Mouse (Mus musculus) small intestine, adult 2 months (tissue): ENCODE results near the gene Psmc3ip. TPM values are rescaled to one million over a fixed set of nuclear protein-coding genes. Genes with fewer than 3 reads are reported as not detected.

Experiments
- H3K27ac ChIP-seq: fragments of 200-500 bp; 2 replicates; pipeline ENCODE4 v1.5.1; 2012; ENCODE audit warnings: low read depth, low read length, control low read depth, inconsistent platforms; ENCODE audit not compliant: insufficient read depth
- H3K27me3 ChIP-seq: fragments of 200-500 bp; 2 replicates; pipeline ENCODE4 v1.6.1; 2012; ENCODE audit warnings: mild to moderate bottlenecking, moderate library complexity, low read length, inconsistent platforms; ENCODE audit not compliant: control insufficient read depth, insufficient read depth
- H3K36me3 ChIP-seq: fragments of 200-500 bp; 2 replicates; pipeline ENCODE4 v1.6.1; 2012; ENCODE audit warnings: mild to moderate bottlenecking, low read length, control low read depth, inconsistent platforms; ENCODE audit not compliant: control insufficient read depth, insufficient read depth
- H3K4me1 ChIP-seq: fragments of 200-500 bp; 2 replicates; pipeline ENCODE4 v1.6.1; 2012; ENCODE audit warnings: low read length, inconsistent platforms, mixed read lengths; ENCODE audit not compliant: control insufficient read depth, insufficient read depth, insufficient read length
- H3K4me3 ChIP-seq: fragments of 200-500 bp; 2 replicates; pipeline ENCODE4 v1.5.1; 2012; ENCODE audit warnings: low read depth, mild to moderate bottlenecking, control low read depth, inconsistent platforms, low read length, moderate library complexity
- CTCF ChIP-seq: fragments of 200-500 bp; IDR thresholded peaks from 2 replicates; pipeline ENCODE4 v1.5.1; 2012; ENCODE audit warnings: low read depth, mild to moderate bottlenecking, control low read depth, inconsistent platforms, low read length, moderate library complexity, mixed read lengths; ENCODE audit not compliant: insufficient replicate concordance, insufficient read length; ENCODE audit errors: extremely low read depth
- POLR2A ChIP-seq: fragments of 200-500 bp; IDR thresholded peaks from 2 replicates; pipeline ENCODE4 v1.6.1; 2012; ENCODE audit warnings: low read depth, mild to moderate bottlenecking, control low read depth, inconsistent platforms, low read length, moderate library complexity
- WGBS: fragments of 180-500 bp; shearing (Covaris S2); methylation state at CpG from one replicate; pipeline ENCODE4 v1.1.7; 2018; 5-methylcytosine and 5-hydroxymethylcytosine counted together
- polyA plus RNA-seq: library from polyadenylated mRNA; depleted of rRNA; stranded (reverse); fragments of >200 nt; gene quantifications from 2 replicates; pipeline ENCODE4 v1.2.3, GENCODE M21; 2012

Gene Psmc3ip
- polyA plus RNA-seq, 1 experiment = 0.46 TPM

- Histone ChIP-seq H3K36me3 (peaks cover 61% of the 10 kb centered on the region), H3K27ac (no peak overlapping the region), H3K4me3 (peak overlapping the region; percentile 88), H3K4me1 (no peaks in the 10 kb centered on the region), H3K27me3 (no peaks in the 10 kb centered on the region)
- WGBS = under 1% methylated on average over 18 of the region's 18 CpGs
- TF ChIP-seq POLR2A (no peak), CTCF (no peak)
These were observed 314 bp downstream of the Psmc3ip start for GRCm38 (mm10) chr11:101094930-101095313.

DNA sequence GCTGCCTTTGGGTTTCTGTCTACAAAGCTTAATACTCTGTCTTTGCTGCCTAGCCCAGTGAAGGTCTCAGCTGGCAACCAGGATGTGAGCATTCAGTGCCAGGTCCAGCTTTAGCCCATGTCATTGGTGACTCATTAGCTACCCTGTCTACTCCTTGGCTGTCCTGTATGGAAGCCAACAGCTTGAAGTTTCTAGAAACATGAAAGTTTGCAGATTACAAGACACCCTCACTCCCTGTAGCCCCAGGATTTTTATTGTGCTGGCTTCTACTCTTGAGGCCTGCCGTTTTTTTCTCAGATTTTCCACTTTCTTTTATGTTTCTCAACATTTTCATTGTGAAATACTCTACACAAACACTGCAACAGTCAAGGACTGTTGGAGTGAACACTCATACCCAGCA lies 5.3 kb downstream of the Psmc3ip start:
- 86% methylated on average over 1 of the region's 1 CpGs for WGBS
- Histone ChIP-seq H3K27me3 (no peaks in the 10 kb centered on the region), H3K27ac (no peak overlapping the region), H3K36me3 (peaks cover 49% of the 10 kb centered on the region), H3K4me3 (no peak overlapping the region), H3K4me1 (peaks cover 19% of the 10 kb centered on the region)
- TF ChIP-seq POLR2A (no peak), CTCF (no peak)

GRCm38 (mm10) chr11:101087682-101088055 lies 7.6 kb downstream of the Psmc3ip start:
- Histone ChIP-seq H3K4me3 (peak overlapping the region; percentile 74), H3K27me3 (no peaks in the 10 kb centered on the region), H3K4me1 (peaks cover 27% of the 10 kb centered on the region), H3K27ac (peak overlapping the region; percentile 94), H3K36me3 (peaks cover 42% of the 10 kb centered on the region)
- 3% methylated on average over 8 of the region's 8 CpGs for WGBS
- TF ChIP-seq CTCF (no peak), POLR2A (peak; percentile 92)

GRCm38 (mm10) chr11:101086756-101087681 lies 8.2 kb downstream of the Psmc3ip start, which contains the start of gene Mlx:
Gene Mlx (plus strand): TSS chr11:101087277.
- Histone ChIP-seq H3K36me3 (peaks cover 35% of the 10 kb centered on the region), H3K27me3 (no peaks in the 10 kb centered on the region), H3K4me1 (peaks cover 27% of the 10 kb centered on the region), H3K27ac (peak within 1 kb of the TSS; percentile 94), H3K4me3 (peak within 1 kb of the TSS; percentile 74)
- 2% methylated on average over 49 of the region's 52 CpGs for WGBS
- no peak for TF ChIP-seq CTCF
- TF ChIP-seq POLR2A = peak; percentile 82

- H3K27ac ChIP-seq = peak overlapping the region; percentile 94
- H3K36me3 ChIP-seq = peaks cover 29% of the 10 kb centered on the region
- H3K4me1 ChIP-seq = peaks cover 29% of the 10 kb centered on the region
- 60% methylated on average over 6 of the region's 6 CpGs for WGBS
- no peak for TF ChIP-seq CTCF
- TF ChIP-seq POLR2A = no peak
- H3K4me3 ChIP-seq = peak overlapping the region; percentile 1; the same call in 1 of the 2 replicates
- no peaks in the 10 kb centered on the region for H3K27me3 ChIP-seq
These were observed 8.9 kb downstream of the Psmc3ip start for GRCm38 (mm10) chr11:101086323-101086674.

- H3K4me1 ChIP-seq = peaks cover 29% of the 10 kb centered on the region
- TF ChIP-seq POLR2A (no peak), CTCF (no peak)
- H3K27me3 ChIP-seq = no peaks in the 10 kb centered on the region
- 87% methylated on average over 18 of the region's 18 CpGs for WGBS
- peaks cover 24% of the 10 kb centered on the region for H3K36me3 ChIP-seq
- peak overlapping the region; percentile 94 for H3K27ac ChIP-seq
- no peak overlapping the region for H3K4me3 ChIP-seq
These were observed 9.5 kb downstream of the Psmc3ip start for GRCm38 (mm10) chr11:101085617-101086322.

DNA sequence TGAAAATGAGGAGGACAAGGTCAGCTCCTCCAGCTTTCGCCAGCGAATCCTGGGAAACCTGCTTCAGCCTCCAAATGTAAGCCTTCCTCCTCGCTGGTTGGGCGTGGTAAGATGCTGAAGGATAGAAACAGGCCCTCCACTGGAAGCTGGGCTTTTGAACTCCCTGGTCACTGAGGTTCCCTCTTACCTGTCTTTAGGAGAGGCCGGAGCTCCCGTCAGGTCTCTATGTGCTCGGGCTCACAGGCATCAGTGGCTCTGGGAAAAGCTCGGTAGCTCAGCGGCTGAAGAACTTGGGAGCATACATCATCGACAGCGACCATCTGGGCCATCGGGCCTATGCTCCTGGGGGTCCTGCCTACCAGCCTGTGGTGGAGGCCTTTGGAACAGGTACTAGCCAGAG lies 10.4 kb downstream of the Psmc3ip start:
- TF ChIP-seq POLR2A = no peak
- no peak for TF ChIP-seq CTCF
- Histone ChIP-seq H3K4me3 (no peak overlapping the region), H3K4me1 (peaks cover 32% of the 10 kb centered on the region), H3K36me3 (peaks cover 17% of the 10 kb centered on the region), H3K27me3 (peaks cover 3% of the 10 kb centered on the region), H3K27ac (no peak overlapping the region)
- WGBS = 96% methylated on average over 12 of the region's 12 CpGs
